ENCODE assay signal across 8 mouse cellular contexts in the genomic region with DNA sequence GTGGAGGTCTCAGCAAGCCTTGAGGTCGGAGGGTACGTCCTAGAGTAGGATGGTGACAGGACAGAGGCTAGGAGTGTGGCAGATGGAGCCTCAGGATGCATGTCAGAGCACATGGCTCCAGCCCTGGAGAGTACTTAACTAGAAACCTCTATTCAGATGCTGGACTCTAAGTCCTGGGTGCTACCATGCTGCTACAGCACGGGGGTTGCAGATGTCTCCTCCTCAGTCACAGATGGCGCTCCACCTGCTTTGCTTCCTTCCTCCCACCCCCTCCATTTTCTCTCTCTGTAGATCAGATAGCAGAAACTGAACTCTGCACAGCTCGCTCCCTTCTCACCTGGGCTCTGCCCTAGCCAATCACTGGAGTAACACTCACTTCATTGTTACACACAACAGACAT.
DNase-seq lines count a peak whose midpoint lies in the region.
"Had no signal": no experiment of that assay in that cellular context is flagged by ENCODE, and none has a peak within 500 bp of the region (broad histone marks: within the 10 kb centered on the region; RNA-seq: fewer than 3 reads in every experiment).

No protein-coding gene starts in this region.

- DNase-seq in layer of hippocampus, adult 11-12 months (ENCODE audit: low spot score), result peak; percentile 73
- no peak for DNase-seq in layer of hippocampus, adult 9-10 months (ENCODE audit: low spot score)
- DNase-seq in cerebellum, adult 8-10 months, result peak; percentile 81
- peak; percentile 76 for DNase-seq in layer of hippocampus, adult 9-11 months
- peak; percentile 61 for DNase-seq in thymus, postnatal 0 days (ENCODE audit: low spot score)
- DNase-seq in neural tube, embryonic 10.5 days (ENCODE audit: extremely low spot score, low spot score), result no peak
- no peak for DNase-seq in liver
- DNase-seq: lung, postnatal 10 days had no signal

Comparison
In these comparisons a context has a peak if more than half of its experiments do, and no peak if none do; other contexts are left out.
1. DNase-seq: peak in layer of hippocampus, adult 11-12 months (single experiment), cerebellum, adult 8-10 months (single experiment), layer of hippocampus, adult 9-11 months (single experiment) and thymus, postnatal 0 days (single experiment); none in layer of hippocampus, adult 9-10 months (single experiment), neural tube, embryonic 10.5 days (single experiment) and liver (single experiment).